Mouse (Mus musculus): ENCODE measurements around the gene Atp6v1g2.

GRCm38 (mm10) chr17:35280276-35280675 lies 46.8 kb downstream of the Atp6v1g2 start:
- TF ChIP-seq POLR2A (IDR thresholded peaks at IDR 0.05; ENCODE audit: insufficient read depth, low read depth, low read length) (no peak), CTCF (IDR thresholded peaks at IDR 0.05; ENCODE audit: insufficient read depth, low read depth, low read length) (no peak)
